Mouse (Mus musculus) spleen, postnatal 10 days (tissue): ENCODE measurements around the gene Tcaim.
"Not testable (repeated sequence)": the region's sequence is repeated elsewhere in the genome, so short reads cannot be mapped to it uniquely, and the experiment has no call there.

Experiments
- DNase-seq, 2 experiments: peaks; one replicate each; pipeline ENCODE4 v3.0.0; 2021 to 2022; ENCODE audit warnings: low spot score in 2 of 2

The Tcaim gene

DNA sequence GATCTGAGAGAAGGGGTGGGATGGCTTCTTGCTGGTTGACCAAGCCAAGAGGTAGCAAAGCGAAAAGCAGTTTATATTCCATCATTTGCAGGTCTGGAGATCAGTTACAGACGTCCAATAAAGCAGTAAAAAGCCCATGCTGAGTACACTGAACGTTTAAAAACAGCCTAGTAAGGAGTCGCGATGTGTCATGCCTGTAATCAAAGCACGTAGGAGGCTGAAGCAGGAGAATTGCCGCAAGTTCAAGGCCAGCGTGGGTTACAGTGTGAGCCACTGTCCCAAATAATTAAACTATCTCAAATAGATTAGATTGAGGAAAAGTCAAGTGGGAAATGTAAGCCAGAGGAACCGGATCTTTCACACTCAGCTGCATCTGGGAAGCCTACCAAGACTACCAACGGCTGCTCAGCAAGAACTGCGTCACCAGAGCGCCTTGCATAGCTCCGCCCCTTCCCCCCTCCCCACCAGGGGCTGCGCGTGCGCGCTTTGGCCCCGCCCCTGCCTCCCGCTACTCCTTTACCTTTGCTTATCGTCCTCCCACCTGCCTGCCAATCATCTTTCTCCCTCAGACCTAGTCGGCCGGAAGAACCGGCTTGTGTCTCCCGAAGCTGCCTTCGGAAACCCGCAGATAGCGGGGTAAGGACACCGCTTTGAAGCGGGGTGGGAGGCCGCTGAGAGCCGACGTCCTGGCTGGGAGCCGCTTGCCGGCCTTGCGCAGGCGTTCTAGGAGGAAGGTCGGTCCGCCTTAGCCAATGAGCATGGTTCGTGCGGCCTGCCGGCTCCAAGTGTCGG lies at the start of gene Tcaim:
Tcaim (plus strand) TSS at position 487 of the 792 bp plus-strand sequence.
- peak; percentile 76 to 89 for DNase-seq

DNA sequence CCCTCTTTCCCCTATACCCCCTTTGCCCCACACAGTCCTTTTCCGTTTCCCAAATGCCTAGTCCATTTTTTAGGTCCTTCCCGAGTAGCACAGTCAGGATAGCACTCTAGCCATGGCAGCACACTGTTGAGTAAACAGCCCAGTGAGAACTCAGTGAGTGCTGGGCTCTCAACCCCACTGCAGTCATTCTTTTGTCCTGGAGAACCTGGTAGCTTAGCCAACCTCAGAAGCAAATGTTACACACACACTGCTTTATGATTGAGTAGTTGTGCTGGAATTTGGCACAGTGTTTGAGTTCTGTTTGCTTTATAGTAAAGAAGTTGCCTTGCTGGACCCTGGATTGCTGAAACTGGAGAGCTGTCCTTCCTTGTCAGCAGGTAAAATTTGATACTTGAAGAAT lies 47.7 kb upstream of the Tcaim start:
- no peak for DNase-seq

DNA sequence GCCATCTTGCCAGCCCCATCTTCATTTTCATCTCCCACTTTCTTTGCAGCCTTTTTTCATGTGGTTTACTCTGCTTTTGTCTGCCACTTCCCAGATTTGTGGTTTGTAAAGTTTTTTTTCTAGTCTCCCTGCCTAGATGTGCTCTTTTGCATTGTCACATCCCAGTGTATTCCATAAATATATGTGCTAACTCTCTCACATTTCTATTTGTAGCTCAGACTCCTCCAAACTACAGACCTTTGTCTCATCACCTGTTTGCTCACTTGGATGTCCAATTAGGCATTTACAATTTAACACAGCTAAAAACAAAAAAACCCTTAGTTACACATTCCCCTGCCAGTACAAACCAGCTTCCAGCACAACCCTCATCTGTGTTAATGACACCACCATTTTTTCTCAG lies 45.2 kb upstream of the Tcaim start:
- DNase-seq = no peak

GRCm38 (mm10) chr9:122785231-122785630 lies 20.1 kb upstream of the Tcaim start:
- peak in 1 of 2 experiments; percentile 18 for DNase-seq

DNA sequence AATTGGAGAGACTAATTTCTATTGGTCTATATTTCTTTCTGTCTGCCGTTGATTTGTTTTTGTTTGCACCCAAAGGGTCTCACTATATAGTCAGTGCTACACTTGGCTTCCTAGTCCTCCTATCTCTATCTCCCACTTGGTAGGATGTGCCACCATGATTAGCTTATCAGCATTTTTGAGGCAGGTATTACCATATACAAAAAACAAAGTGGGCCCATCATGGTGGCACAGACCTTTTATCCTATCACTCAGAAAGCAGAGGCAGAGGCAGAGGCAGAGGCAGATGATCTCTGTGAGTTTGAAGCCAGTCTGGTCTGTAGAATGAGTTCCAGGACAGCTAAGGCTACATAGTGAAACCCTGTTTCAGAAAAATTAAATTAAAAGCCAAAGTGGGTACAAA lies 18.8 kb upstream of the Tcaim start:
- DNase-seq = no peak

- DNase-seq = no peak
Observed at GRCm38 (mm10) chr9:122805845-122806341, 554 bp downstream of the Tcaim start.

DNA sequence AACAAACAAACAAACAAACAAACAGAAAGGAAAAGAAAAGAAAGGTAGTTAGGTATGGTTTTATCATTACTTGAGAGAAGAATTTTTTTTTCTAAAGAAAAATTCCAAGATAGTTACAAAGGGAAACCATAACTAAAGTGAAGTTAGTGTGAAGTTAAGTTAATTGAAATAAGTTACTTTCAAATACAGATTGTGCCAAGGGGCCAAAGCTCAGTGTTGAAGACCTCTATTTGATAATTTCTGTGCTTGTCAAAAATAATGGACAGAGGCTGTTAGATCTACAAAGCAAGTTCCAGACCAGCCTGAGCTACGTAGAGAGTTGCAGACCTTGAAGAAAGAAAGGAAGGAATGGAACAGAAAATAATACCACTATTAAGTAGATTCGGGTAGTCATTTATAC lies 1.8 kb downstream of the Tcaim start:
- DNase-seq = no peak

DNA sequence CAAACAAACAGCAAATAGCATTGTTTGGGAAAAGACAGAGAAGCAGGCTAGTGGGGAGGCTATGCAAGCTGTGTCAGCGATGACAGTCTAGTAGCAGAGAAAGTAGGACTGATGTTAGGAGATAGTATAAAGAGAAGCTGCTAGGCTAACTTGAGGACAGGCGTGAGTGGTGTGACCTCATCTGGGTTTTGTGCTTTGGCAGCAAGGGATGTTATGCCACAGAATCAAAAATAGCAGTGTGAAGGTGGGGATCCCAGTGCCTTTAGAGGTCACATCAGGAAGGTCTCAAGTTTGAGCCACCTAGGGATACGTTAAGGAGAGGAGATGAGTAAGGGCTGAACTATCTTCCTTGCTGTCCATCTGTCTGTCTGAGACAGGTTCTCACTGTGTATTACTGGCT lies 4.9 kb downstream of the Tcaim start:
- DNase-seq = no peak

DNA sequence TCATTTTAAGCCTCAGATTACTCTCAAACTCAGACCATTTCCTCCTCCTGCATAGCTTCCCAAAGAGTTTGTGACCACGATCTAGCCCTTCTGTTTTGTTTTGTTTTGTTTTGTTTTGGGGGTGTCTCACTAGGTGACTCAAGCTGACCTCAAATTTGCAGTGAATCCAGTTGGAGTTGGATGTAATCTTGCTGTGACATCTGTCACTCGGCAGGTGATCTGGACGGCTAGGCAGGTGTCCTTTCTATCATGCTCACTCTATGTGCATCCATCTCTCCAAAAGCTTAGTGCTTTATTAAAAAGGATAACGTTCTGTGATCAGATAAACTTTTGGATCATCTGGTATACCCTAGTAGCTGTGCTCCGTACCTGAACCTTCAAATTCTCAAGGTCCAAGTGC lies 7.0 kb downstream of the Tcaim start:
- no peak for DNase-seq

GRCm38 (mm10) chr9:122814775-122815174 lies 9.4 kb downstream of the Tcaim start:
- DNase-seq = no peak

DNA sequence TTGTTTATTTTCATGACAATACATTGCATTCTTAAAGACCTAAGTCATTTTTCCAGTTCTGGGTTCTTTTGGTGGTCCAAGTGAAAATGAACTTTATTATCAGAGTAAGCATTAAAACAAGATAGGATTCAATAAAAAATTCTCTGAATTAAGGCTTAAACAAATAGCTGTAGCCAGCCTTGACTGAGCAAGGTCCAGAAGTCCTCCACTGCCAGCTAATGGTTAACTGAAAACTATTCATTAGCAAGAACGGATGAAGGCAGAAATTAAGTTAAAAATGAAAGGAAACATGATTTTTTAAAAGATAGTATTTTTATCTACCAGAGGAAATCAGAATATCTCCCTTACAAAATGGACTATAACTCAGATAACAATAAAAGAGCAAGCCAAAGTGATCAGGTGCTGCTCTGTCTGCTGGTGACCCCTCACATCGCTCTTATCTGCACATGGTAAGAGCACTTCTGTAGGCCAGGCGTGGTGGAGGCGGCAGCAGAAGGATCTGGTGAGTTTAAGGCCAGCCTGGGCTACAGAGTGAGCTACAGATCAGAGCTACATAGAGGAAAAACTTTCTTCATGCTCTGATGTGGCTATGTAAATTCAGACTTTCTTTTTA lies 10.0 kb downstream of the Tcaim start:
- no peak for DNase-seq

GRCm38 (mm10) chr9:122823374-122824017 lies 18.2 kb downstream of the Tcaim start:
- DNase-seq = no peak

DNA sequence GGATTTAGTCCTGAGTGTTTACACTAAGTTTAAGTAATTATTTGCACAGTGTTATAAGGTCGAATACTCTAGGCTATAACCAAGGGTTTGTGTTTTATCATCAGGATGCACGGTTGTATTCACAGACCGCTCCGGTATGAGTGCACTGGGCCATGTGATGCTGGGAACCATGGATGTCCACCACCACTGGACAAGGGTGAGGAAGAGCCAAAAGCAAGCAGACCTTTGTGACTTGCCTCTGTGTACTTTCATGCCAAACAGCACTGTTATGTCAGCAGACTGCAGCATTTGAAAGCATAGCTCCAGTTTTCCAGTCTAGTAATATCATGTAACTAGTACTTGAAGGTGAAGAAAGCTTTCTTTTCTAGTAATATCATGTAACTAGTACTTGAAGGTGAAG lies 21.4 kb downstream of the Tcaim start:
- DNase-seq = no peak

DNA sequence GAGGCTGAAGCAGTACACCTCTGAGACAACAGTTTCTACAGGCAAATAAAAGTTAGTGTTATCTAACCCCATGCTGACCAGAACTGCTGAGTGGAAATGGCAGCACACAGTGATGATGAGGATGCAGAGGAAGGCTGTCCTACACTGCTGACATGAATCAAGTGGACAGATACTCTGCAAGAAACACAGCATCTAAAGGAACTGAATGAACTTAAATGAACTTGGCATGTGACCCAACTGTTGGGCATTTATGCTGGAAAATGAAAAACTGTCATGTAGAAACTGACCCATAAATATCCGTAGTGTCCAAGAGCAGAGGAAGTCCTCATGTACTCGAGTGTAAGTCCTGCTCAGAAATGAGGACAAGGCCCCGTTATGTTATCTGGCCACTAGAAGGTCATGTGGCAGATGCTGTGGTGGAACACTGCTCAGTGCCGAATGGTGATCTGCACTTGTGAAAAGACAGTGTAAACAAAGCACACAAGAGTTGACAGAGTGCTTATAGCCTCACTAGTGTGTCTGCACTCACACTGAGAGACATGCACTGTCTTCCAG lies 24.6 kb downstream of the Tcaim start:
- DNase-seq = no peak

DNA sequence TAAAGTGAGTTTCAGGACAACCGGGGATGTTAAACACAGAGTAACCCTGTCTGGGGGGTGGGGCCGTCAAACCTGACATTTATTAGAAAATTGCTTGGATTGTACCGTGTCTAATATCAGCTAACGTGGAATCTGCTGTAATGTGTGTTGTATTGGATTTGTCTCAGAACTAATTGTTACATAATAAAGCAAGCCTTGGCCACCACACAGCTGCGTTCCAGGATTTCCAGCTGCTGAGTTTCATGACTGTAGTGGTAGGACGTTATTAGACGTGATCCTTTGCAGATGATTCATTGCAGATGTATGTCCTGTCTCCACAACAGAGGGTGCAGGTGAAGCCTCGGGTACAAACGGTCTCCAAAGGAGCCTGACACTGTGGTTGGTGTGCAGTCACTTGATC lies 30.8 kb downstream of the Tcaim start:
- DNase-seq = no peak

GRCm38 (mm10) chr9:122836790-122837189 lies 31.5 kb downstream of the Tcaim start:
- no peak for DNase-seq

- no peak for DNase-seq
Observed at GRCm38 (mm10) chr9:122837216-122837615, 31.9 kb downstream of the Tcaim start.

- DNase-seq = peak in 1 of 2 experiments; percentile 39
Observed at GRCm38 (mm10) chr9:122837680-122838079, 32.3 kb downstream of the Tcaim start.

GRCm38 (mm10) chr9:122843760-122844159 lies 38.4 kb downstream of the Tcaim start, which contains the start of gene Gm35549:
Gene Gm35549, minus strand, starts transcription at chr9:122844035.
- no peak for DNase-seq

DNA sequence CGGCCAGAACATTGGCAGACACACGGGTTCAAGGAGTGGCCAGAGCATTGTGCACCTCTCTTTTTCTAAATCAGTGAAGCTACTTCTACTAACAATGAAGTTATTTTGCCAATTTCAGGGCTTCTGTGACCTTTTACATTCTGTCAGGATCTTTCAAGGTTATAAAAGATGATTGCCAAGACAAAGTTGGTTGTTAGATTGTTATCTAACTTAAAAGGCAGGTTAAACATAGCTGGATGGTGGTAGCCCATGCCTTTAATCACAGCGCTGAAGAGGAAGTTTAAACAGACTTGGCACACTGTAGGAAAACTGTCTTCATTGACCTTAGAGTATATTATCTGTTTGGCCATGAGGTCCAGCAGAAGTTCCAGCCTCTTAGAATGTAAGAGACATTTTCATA lies 40.3 kb downstream of the Tcaim start:
- DNase-seq = no peak

DNA sequence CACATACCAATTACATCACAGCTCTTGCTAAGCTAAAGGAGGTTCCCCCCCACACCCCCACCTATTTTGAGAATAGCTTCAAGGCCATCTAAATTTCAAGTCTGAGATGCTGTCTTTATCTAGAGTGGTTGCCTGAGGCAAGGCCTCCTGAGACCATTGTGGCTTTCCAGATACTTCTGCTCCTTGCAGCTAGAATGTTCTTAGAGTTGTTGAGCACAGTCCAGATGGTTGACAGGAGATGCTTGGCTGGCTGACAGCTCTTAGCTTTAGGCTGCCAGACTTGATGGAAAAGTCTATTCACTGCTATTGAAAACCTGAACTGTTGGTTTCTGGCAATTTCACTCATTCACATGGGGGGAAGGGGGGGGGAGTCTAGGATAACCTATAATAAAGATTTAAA lies 40.8 kb downstream of the Tcaim start:
- DNase-seq = no peak

DNA sequence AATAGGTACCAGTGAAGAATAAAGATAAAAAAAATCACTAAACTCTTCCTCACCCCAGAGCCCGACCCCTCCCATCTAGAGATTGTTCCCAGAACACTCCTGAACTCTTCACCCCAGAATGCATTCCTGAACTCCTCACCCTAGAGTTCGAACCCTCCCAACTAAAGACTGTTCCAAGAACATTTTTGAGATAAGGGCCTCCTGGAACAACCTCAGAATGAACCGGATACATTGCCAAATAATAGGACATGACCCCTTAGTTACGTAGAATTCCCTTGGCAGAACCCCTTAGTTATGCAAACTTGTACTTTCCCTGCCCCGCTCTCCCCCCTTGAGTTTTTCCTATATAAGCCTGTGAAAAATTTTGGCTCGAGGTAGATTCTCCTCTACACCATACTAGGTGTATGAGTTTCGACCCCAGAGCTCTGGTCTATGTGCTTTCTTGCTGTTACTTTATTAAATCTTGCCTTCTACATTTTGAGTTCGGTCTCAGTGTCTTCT lies 42.5 kb downstream of the Tcaim start:
- DNase-seq = not testable (repeated sequence)
